Mouse (Mus musculus): Measurements from ENCODE around the gene Ppp1r13b. TPM values are rescaled to one million over a fixed set of nuclear protein-coding genes. Genes with fewer than 3 reads are reported as not detected.

The Ppp1r13b gene
- polyA plus RNA-seq, 1 experiment from 2014 or later, result 13.6 TPM

GRCm38 (mm10) chr12:111878213-111878612, 29.7 kb downstream of the Ppp1r13b start:
- WGBS, result 19% methylated on average over 3 of the region's 3 CpGs
- ATAC-seq, result peak; percentile 68

DNA sequence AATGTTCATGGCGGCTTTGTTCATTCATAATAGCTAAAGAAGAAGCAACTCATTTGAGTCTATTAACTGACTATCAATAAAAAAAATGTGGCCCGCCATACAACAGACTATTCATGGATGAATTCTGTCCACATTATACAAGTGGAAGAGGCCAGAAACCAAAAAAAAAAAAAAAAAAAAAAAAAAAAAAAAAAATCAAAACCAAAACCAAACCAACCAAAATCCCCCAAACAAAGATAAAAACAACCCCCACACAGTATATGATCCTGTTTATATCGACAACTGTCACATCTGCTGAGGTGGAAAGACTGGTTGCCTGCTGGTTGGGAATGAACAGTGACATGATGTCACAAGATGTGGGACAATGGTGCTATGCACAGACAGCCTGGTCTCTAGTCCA, 32.4 kb downstream of the Ppp1r13b start:
- ATAC-seq, result no peak
- H3K27ac ChIP-seq (ENCODE audit: low read depth, low read length), result no peak overlapping the region

More at GRCm38 (mm10) chr12:111878213-111878612, 29.7 kb downstream of the Ppp1r13b start:
- Histone ChIP-seq H3K4me1 (replicated peaks; ENCODE audit: control insufficient read depth, insufficient read depth, low read length) (no peaks in the 10 kb centered on the region), H3K9me3 (ENCODE audit: control insufficient read depth) (no peaks in the 10 kb centered on the region), H3K9ac (ENCODE audit: low read depth, low read length) (no peak overlapping the region), H3K27ac (ENCODE audit: low read depth, low read length) (no peak overlapping the region), H3K27me3 (replicated peaks; ENCODE audit: control insufficient read depth, insufficient read depth, low read length) (no peaks in the 10 kb centered on the region), H3K4me3 (ENCODE audit: low read depth, low read length) (no peak overlapping the region), H3K4me2 (replicated peaks; ENCODE audit: low read depth) (no peak overlapping the region), H3K36me3 (ENCODE audit: control insufficient read depth, insufficient read depth) (no peaks in the 10 kb centered on the region)
- peak; percentile 97 for TF ChIP-seq CTCF (IDR thresholded peaks at IDR 0.05; ENCODE audit: low read depth)

GRCm38 (mm10) chr12:111874601-111875140, 33.2 kb downstream of the Ppp1r13b start:
- no peak overlapping the region for H3K4me2 ChIP-seq (replicated peaks; ENCODE audit: low read depth)
- H3K9ac ChIP-seq (ENCODE audit: low read depth, low read length), result no peak overlapping the region
- H3K27ac ChIP-seq (ENCODE audit: low read depth, low read length), result no peak overlapping the region
- no peak for ATAC-seq
- H3K9me3 ChIP-seq (ENCODE audit: control insufficient read depth), result no peaks in the 10 kb centered on the region
- peaks cover 23% of the 10 kb centered on the region for H3K36me3 ChIP-seq (ENCODE audit: control insufficient read depth, insufficient read depth)
- no peaks in the 10 kb centered on the region for H3K4me1 ChIP-seq (replicated peaks; ENCODE audit: control insufficient read depth, insufficient read depth, low read length)
- 80% methylated on average over 1 of the region's 1 CpGs for WGBS
- H3K4me3 ChIP-seq (ENCODE audit: low read depth, low read length), result no peak overlapping the region
- H3K27me3 ChIP-seq (replicated peaks; ENCODE audit: control insufficient read depth, insufficient read depth, low read length), result no peaks in the 10 kb centered on the region
- TF ChIP-seq CTCF (IDR thresholded peaks at IDR 0.05; ENCODE audit: low read depth), result no peak

More for the DNA sequence above, 32.4 kb downstream of the Ppp1r13b start:
- H3K9ac ChIP-seq (ENCODE audit: low read depth, low read length), result no peak overlapping the region
- H3K9me3 ChIP-seq (ENCODE audit: control insufficient read depth), result no peaks in the 10 kb centered on the region
- H3K27me3 ChIP-seq (replicated peaks; ENCODE audit: control insufficient read depth, insufficient read depth, low read length), result no peaks in the 10 kb centered on the region
- no peak overlapping the region for H3K4me2 ChIP-seq (replicated peaks; ENCODE audit: low read depth)
- no peak for TF ChIP-seq CTCF (IDR thresholded peaks at IDR 0.05; ENCODE audit: low read depth)
- no peak overlapping the region for H3K4me3 ChIP-seq (ENCODE audit: low read depth, low read length)
- H3K4me1 ChIP-seq (replicated peaks; ENCODE audit: control insufficient read depth, insufficient read depth, low read length), result no peaks in the 10 kb centered on the region
- WGBS, result 85% methylated on average over 3 of the region's 3 CpGs
- peaks cover 15% of the 10 kb centered on the region; the same call in 1 of the 2 replicates for H3K36me3 ChIP-seq (ENCODE audit: control insufficient read depth, insufficient read depth)

GRCm38 (mm10) chr12:111872079-111872478, 35.8 kb downstream of the Ppp1r13b start:
- Histone ChIP-seq H3K36me3 (ENCODE audit: control insufficient read depth, insufficient read depth) (peaks cover 30% of the 10 kb centered on the region), H3K4me2 (replicated peaks; ENCODE audit: low read depth) (no peak overlapping the region), H3K9me3 (ENCODE audit: control insufficient read depth) (no peaks in the 10 kb centered on the region), H3K9ac (ENCODE audit: low read depth, low read length) (no peak overlapping the region), H3K4me3 (ENCODE audit: low read depth, low read length) (no peak overlapping the region), H3K27me3 (replicated peaks; ENCODE audit: control insufficient read depth, insufficient read depth, low read length) (no peaks in the 10 kb centered on the region), H3K27ac (ENCODE audit: low read depth, low read length) (no peak overlapping the region), H3K4me1 (replicated peaks; ENCODE audit: control insufficient read depth, insufficient read depth, low read length) (no peaks in the 10 kb centered on the region)
- TF ChIP-seq CTCF (IDR thresholded peaks at IDR 0.05; ENCODE audit: low read depth), result no peak
- WGBS, result 91% methylated on average over 5 of the region's 5 CpGs
- no peak for ATAC-seq

DNA sequence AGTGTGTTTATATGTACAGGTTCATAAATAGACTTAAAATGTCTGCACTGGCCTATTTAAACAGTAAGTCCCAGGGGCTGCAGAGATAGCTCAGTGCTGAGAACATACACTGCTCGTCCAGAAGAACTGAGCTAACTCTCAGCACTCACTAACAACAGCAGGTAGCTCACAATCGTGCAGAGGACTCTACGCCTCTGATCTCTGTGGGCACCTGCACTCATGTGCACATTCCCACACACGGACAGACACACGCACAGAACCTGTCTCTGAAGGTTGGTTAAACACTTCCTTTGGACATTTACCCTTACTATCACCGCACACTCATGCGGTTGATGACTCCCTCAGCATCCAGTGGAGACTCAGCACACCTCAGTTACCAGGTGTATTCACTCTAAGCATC, 37.1 kb downstream of the Ppp1r13b start:
- no peak overlapping the region for H3K4me3 ChIP-seq (ENCODE audit: low read depth, low read length)
- H3K4me1 ChIP-seq (replicated peaks; ENCODE audit: control insufficient read depth, insufficient read depth, low read length), result no peaks in the 10 kb centered on the region
- no peak overlapping the region for H3K27ac ChIP-seq (ENCODE audit: low read depth, low read length)
- no peak overlapping the region for H3K4me2 ChIP-seq (replicated peaks; ENCODE audit: low read depth)
- WGBS, result 92% methylated on average over 7 of the region's 7 CpGs
- ATAC-seq, result no peak
- H3K9ac ChIP-seq (ENCODE audit: low read depth, low read length), result no peak overlapping the region
- H3K36me3 ChIP-seq (ENCODE audit: control insufficient read depth, insufficient read depth), result peaks cover 33% of the 10 kb centered on the region
- H3K9me3 ChIP-seq (ENCODE audit: control insufficient read depth), result no peaks in the 10 kb centered on the region
- no peak for TF ChIP-seq CTCF (IDR thresholded peaks at IDR 0.05; ENCODE audit: low read depth)
- no peaks in the 10 kb centered on the region for H3K27me3 ChIP-seq (replicated peaks; ENCODE audit: control insufficient read depth, insufficient read depth, low read length)

GRCm38 (mm10) chr12:111869806-111870205, 38.1 kb downstream of the Ppp1r13b start:
- H3K4me2 ChIP-seq (replicated peaks; ENCODE audit: low read depth), result no peak overlapping the region

More at GRCm38 (mm10) chr12:111869806-111870205, 38.1 kb downstream of the Ppp1r13b start:
- ATAC-seq, result no peak
- 90% methylated on average over 1 of the region's 1 CpGs for WGBS
- Histone ChIP-seq H3K9me3 (ENCODE audit: control insufficient read depth) (no peaks in the 10 kb centered on the region), H3K4me3 (ENCODE audit: low read depth, low read length) (no peak overlapping the region), H3K4me1 (replicated peaks; ENCODE audit: control insufficient read depth, insufficient read depth, low read length) (no peaks in the 10 kb centered on the region), H3K27ac (ENCODE audit: low read depth, low read length) (no peak overlapping the region), H3K9ac (ENCODE audit: low read depth, low read length) (no peak overlapping the region), H3K27me3 (replicated peaks; ENCODE audit: control insufficient read depth, insufficient read depth, low read length) (no peaks in the 10 kb centered on the region), H3K36me3 (ENCODE audit: control insufficient read depth, insufficient read depth) (peaks cover 38% of the 10 kb centered on the region)
- no peak for TF ChIP-seq CTCF (IDR thresholded peaks at IDR 0.05; ENCODE audit: low read depth)
